Mouse (Mus musculus) midbrain, embryonic 13.5 days (tissue): ENCODE data around the gene Kdelr1. TPM values are rescaled to one million over a fixed set of nuclear protein-coding genes. Genes with fewer than 3 reads are reported as not detected.

ENCODE experiments used
- polyA plus RNA-seq: library from polyadenylated mRNA; unstranded; fragments of >200 nt; fragmentation: Nextera tagmentation; extraction: Ambion mirVana; gene quantifications from 2 replicates; pipeline ENCODE4 v1.2.1, GENCODE M21; 2015

The Kdelr1 gene
- polyA plus RNA-seq, 1 experiment from 2014 or later: 44.8 TPM

Other genes starting within 250 kb of the Kdelr1 start
- gene Rasip1, start 245.3 kb upstream of the Kdelr1 start, polyA plus RNA-seq: 7.5 and 9.4 TPM in 2 replicates
- 3.1 and 4.8 TPM in 2 replicates for gene Mamstr, start 232.8 kb upstream of the Kdelr1 start, polyA plus RNA-seq
- gene Fut2, start 206.4 kb upstream of the Kdelr1 start, polyA plus RNA-seq: 0.06 and 0.09 TPM in 2 replicates
- gene Ntn5, start 188.8 kb upstream of the Kdelr1 start, polyA plus RNA-seq: 0.39 and 0.59 TPM in 2 replicates
- gene Sec1, start 178.4 kb upstream of the Kdelr1 start, polyA plus RNA-seq: 0.17 and 0.31 TPM in 2 replicates
- gene Car11, start 172.9 kb upstream of the Kdelr1 start, polyA plus RNA-seq: 35.9 and 40.0 TPM in 2 replicates
- 3.4 and 4.0 TPM in 2 replicates for gene Dbp, start 167.7 kb upstream of the Kdelr1 start, polyA plus RNA-seq
- 643 and 684 TPM in 2 replicates for gene Rpl18, start 157.3 kb upstream of the Kdelr1 start, polyA plus RNA-seq
- gene Sphk2, start 154.8 kb upstream of the Kdelr1 start, polyA plus RNA-seq: 24.3 and 27.1 TPM in 2 replicates
- gene Fam83e, start 151.6 kb upstream of the Kdelr1 start, polyA plus RNA-seq: 1.0 and 1.3 TPM in 2 replicates
- not detected in 2 replicates for gene Spaca4, start 147.0 kb upstream of the Kdelr1 start, polyA plus RNA-seq
- gene Lmtk3, start 89.0 kb upstream of the Kdelr1 start, polyA plus RNA-seq: 22.8 and 24.0 TPM in 2 replicates
- gene Sult2b1, start 88.1 kb upstream of the Kdelr1 start, polyA plus RNA-seq: 5.5 and 5.6 TPM in 2 replicates
- 362 and 363 TPM in 2 replicates for gene Cyth2, start 58.2 kb upstream of the Kdelr1 start, polyA plus RNA-seq
- 0.62 and 0.73 TPM in 2 replicates for gene Kcnj14, start 48.0 kb upstream of the Kdelr1 start, polyA plus RNA-seq
- gene Grwd1, start 41.8 kb upstream of the Kdelr1 start, polyA plus RNA-seq: 39.9 and 41.7 TPM in 2 replicates
- 1.2 and 1.3 TPM in 2 replicates for gene Grin2d, start 5.6 kb downstream of the Kdelr1 start, polyA plus RNA-seq
- 0.28 and 0.66 TPM in 2 replicates for gene Syngr4, start 23.9 kb downstream of the Kdelr1 start, polyA plus RNA-seq
- 5.9 and 6.7 TPM in 2 replicates for gene Tmem143, start 24.2 kb downstream of the Kdelr1 start, polyA plus RNA-seq
- 24.4 and 27.3 TPM in 2 replicates for gene Emp3, start 48.6 kb downstream of the Kdelr1 start, polyA plus RNA-seq
- 3.3 and 4.1 TPM in 2 replicates for gene Ccdc114, start 51.3 kb downstream of the Kdelr1 start, polyA plus RNA-seq
- 0.26 and 0.41 TPM in 2 replicates for gene Abcc6, start 157.5 kb downstream of the Kdelr1 start, polyA plus RNA-seq
- 31.4 and 37.7 TPM in 2 replicates for gene Nomo1, start 160.9 kb downstream of the Kdelr1 start, polyA plus RNA-seq
- 1.1 and 1.5 TPM in 2 replicates for gene Kcnj11, start 228.0 kb downstream of the Kdelr1 start, polyA plus RNA-seq